Mouse (Mus musculus): ENCODE data around the gene Fam187a.

Gene Fam187a

DNA sequence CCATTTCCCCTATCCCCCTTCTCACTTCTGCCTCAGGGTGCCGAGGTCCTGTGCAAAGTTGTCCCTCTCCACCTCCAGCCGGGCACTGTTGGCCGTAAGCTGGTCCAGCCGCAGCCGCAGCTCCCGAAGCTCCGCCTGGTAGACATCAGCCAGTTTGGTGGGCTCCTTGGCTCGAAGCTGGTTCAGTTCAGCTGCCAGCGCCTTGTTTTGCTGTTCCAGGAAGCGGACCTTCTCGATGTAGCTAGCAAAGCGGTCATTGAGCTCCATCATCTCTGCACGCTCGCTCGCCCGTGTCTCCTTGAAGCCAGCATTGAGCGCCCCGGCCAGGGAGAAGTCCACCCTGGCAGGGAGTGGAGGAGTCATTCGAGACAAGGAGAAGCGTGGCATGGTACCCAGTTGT is 11.7 kb downstream of the Fam187a start:
- DNase-seq: no peak

DNA sequence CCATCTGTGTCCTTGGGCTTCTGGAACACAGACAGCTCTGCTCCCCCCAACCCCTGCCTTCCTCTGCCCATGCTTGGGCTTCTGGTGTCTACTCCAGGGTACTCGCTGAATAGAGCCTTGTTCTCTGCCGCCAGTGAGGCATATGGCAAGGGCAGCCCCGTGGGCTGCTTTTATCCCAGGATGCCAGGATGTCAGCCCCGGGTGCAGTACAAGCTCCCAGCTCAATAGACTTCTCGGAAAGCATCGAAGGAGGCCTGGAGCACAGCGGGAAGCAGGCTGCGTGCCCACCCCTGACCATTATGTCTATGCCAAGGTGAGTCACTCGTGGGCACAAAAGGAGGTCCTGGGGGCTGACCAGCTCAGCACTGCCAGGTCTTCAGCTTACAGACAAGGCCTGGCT is 13.4 kb downstream of the Fam187a start:
- peak; percentile 75 for DNase-seq

DNA sequence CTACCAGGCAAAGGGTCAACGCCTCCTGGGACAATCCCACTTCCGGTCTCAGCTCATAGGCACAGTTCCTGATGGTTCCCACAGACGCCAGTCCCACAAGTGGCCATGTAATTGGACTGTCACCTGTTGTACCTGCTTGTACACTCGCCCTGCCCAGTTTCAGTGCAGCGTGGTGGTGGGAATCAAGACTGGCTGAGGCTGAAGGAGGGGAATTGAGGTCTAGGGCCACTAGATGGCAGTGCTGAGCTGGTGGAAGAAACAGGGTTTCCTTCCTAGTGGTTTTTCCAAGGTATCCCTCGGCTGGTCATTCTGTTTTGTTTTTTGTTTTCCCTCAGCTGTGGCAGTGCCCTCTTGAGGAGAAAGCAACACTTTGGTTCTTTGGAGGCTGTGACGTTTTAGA is 15.8 kb downstream of the Fam187a start, which contains the start of gene Gfap:
TSS of gene Gfap (minus strand) at position 150 of the 400 bp plus-strand sequence.
- peak; percentile 80 for DNase-seq

DNA sequence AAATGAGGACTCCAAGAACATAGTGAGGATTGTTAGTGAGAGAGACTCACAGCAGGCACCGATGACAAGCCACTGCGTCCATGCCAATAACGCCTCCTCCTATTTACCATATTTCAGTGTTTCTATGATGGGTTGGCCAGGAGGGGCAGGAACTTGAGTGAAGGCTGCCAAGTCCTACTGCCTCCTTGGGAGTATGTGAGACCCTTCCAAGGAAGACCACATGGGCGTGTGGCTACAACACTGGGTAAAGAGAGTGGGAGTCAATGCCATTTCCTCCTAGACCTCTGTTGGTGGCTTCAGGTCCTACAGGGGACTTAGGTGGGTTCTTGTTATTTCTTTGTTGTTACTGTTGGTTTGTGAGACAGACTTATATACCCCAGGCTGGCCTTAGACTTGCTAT is 16.2 kb downstream of the Fam187a start:
- no peak for DNase-seq

DNA sequence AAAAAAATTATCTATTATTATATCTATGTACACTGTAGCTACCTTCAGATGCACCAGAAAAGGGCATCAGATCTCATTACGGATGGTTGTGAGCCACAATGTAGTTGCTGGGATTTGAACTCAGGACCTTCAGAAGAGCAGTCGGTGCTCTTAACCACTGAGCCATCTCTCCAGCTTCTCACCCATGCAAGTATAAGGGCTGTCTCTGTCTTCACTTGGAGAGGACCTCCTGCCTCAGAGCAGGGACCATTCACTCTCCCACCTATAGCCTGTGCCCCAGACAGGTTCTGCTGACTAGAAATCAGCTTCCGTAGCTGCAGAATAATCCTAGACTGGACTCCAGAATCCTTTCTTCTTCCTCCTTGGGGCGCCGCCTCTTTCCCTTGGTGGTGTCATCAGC is 17.1 kb downstream of the Fam187a start:
- DNase-seq: no peak

DNA sequence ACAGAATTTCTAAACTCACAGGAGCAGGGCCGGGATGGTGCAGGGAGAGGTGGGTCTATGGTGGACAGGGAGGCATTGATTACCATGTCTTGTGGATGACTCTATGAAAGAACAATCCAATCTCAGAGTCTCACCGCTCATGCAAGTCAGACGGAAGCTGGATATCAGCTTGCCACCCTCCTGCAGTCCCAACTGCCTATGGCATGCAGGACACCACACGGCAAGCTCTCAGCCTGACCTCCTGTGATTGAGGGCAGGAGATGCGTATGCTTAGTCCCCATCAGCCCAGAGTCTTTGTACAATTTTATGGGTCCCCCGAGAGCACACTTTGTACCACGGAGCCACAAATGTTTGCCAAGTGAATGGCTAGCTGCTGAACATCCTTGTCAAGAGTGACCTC is 18.7 kb downstream of the Fam187a start:
- DNase-seq: no peak

DNA sequence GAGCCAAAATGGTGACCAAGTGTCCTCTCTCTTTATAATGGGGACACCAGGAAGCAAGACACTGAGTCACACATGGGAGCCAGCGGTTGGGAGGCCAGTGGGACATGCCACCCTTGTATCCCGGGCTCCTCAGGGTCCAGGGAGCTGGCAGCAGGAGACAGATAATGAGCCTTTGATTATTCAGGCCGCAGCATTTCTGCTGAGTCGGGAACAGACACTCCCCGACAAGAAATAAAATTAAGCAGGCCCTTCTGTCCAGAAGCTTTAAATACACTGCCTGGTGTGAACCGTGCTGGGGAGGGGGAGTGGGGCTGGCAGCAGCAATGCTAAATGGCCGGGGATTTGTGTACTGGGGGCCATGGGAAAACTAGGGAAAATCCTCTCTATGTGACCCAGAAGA is 26.4 kb downstream of the Fam187a start:
- DNase-seq: no peak

DNA sequence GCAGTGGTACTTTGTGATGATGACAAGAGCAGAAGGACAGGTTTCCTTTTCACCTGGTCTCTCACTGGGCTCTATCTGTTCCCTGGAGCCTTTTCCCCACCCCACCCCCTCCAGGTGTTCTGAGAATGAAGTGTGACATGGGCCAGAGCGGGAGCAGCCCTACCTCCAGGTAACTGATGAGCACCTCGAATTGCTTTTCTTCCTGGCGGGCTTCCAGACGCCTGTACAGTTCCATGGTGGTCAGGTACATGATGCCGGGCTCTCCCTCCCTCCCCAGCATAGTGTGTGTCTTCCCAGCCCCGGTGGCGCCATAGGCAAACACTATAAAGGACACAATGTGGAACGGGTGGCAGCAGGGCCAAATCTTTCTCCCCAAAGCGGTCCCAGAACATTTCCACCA is 30.4 kb downstream of the Fam187a start:
- DNase-seq: no peak

DNA sequence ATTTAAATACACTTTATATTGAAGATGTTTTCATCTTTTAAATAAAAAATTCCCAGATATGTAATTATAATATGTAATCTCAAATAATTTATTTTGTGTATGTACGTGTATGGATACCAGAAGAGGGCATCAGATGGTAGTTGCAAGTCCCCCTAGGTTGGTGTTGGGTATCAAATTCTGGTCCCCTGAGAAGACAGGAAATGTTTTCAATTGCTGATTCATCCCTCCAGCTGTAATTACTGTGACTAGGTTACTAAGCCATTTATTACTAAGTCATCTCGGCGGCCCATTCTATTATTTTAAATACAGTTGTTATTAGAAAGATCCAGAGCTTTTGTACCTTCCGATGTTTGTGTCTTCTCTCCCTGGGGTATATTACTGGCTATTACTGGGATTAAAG is 33.1 kb downstream of the Fam187a start:
- DNase-seq: no peak

DNA sequence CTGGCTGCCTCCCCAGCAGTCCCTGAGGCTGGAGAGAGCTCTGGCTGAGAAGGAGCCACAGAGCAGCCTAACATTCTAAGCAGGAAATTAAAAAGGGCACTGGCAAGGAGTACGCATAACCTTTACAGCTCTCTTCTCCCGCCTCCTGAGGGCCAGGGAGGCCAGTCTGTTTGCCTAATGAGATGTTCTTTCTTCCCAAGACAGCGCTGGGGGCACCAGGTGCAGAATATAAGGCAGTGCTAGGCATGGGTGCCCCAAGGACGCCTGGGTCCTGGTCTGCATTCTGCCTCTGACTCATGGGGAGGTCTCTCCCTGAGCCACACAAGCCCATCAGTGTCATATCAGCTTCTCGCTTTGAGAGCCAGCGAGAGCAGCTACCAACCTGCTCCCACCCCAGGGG is 36.5 kb downstream of the Fam187a start:
- no peak for DNase-seq

DNA sequence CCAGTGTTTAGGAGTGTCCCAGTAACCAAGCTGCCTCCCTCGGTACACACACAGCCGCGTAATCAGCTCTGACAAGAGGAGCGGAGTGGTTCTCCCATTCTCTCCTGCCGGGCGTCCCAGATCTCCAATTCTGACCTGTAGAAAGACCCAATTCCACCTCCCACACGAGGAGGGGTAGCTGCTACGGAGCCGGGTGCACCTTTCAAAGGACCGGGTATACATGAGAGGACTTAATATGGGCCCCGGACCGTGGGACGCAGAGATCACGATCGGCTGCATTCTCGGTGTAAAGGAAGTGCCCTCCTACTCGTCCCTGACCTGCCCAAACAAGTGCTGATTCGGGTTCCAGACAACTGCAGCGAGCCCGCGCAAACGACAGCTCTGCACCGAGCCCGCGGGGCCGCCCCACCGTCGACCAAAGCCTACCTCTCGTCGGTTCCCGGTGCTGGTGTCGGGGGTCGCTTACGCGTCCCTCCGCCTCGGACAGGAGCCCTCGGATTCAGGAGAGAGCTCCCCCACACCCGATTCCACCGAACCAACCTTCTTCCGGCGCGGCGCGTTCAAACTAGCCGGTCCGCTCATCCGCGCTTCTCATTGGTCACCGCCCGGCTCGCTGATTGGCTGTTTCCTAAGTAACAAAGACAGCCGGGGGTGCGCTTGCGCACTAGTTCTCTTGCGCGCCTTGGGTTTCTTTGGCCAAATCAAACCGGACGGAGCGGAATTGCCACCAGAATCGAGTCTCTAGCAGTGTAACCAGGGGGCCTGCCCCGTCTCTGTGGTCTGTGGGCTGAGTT is 39.8 kb downstream of the Fam187a start, which contains the start of gene Kif18b:
TSS of gene Kif18b (minus strand) at position 568 of the 794 bp plus-strand sequence.
- peak; percentile 90 for DNase-seq

DNA sequence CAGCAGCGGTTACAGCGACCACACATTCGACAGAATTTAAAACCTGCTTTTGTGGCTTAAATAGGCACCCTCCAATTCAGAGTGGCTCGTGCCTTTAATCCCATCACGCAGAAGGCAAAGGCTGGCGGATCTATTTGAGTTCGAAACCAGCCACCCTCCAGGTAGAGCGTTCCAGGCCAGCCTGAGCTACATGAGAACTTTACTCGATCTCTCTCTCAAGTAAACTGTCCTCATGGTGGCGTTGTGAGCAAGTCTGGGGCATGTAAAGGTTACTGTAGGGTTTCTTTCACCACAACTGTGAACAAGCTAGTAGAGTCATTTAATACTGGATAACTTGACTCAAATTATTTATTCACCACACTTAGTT is 40.4 kb downstream of the Fam187a start:
- no peak for DNase-seq

DNA sequence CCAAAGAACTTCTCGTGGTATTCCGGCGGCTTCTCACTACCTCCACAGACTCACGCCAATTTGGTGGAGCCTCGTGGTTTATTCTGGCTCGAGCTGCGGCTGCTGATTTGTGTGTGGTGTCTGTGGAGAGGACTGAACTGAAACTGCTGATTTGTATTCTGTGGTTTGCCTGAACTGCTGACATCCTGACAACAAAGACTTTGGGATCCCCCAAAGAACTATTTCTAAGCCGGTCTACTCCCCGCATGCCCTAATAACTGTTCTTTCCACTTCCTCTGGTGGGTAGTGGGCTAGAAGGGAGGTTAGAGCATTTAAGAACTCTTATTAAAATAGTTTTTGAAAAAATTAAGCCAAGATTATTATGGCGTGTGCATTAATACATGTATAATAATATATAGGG is 45.7 kb downstream of the Fam187a start:
- no peak for DNase-seq

DNA sequence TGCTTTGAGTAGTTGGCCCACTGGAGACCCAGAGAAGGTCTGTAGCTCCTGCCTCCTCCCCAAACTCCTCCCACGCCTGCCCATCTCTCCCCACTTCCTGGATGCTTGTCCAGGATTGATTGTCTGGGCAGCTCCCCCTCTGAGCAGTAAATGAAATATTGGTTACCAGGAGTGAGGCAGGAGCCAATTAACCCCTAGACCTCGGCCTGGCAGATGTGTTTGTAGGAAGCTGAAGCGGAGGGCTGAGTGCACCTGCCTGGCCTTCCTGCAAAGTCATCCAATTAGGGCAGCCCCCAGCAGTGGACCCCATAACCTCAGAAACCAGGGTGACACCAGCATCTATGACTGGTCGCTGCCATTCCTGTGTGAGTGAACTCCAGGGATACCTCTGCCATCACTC is 51.3 kb downstream of the Fam187a start:
- no peak for DNase-seq
